Mouse (Mus musculus) CH12.LX (cell line): ENCODE results near the gene Klhl23.

Source experiments
- CHD1 ChIP-seq: IDR thresholded peaks from 2 replicates; pipeline ENCODE4 v1.6.1; 2012; ENCODE audit warnings: low read depth, low read length, improper control_type of control experiment, inconsistent platforms
- CTCF ChIP-seq, 2 experiments: IDR thresholded peaks in 1 of 2; conservative IDR thresholded peaks in 1 of 2; 2 replicates each; pipeline ENCODE4 v1.5.1; 2011 to 2012; ENCODE audit warnings: low read depth in 2 of 2, low read length in 2 of 2, improper control_type of control experiment in 1 of 2, inconsistent platforms in 1 of 2, mild to moderate bottlenecking in 1 of 2, moderate library complexity in 1 of 2
- IRF4 ChIP-seq: IDR thresholded peaks from 2 replicates; pipeline ENCODE4 v1.6.1; 2014; ENCODE audit warnings: low read depth, mild to moderate bottlenecking, inconsistent platforms, low read length, improper control_type of control experiment

DNA sequence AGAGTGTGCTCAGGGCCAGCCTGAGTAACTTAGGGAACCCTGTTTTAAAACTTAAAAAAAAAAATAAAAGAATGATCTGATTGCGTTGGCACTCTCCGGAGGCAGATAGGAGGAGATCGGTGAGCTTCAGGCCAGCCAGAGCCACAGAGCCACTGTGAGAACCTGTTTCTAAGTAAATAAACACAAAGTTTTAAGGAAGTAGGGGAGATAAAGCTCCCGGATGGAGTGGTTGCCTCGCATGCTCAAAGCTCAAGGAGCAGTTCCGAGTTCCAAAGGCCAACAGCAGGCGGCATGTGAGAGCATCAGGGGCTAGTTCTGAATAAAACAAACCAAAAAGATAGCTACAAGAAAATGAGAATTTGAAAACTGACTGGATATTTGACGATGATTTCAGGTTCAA lies 34.6 kb downstream of the Klhl23 start:
- TF ChIP-seq CHD1 (no peak), IRF4 (no peak), CTCF (conservative IDR thresholded peaks at IDR 0.05 in 1 of 2, IDR thresholded peaks at IDR 0.05 in 1 of 2; ENCODE audit: low read depth in 2 of 2, low read length in 2 of 2) (no peak)
